Mouse (Mus musculus) limb, embryonic 14.5 days (tissue): Measurements from ENCODE around the gene Ash1l. TPM values are rescaled to one million over a fixed set of nuclear protein-coding genes. Genes with fewer than 3 reads are reported as not detected.
"Not testable (repeated sequence)": the region's sequence is repeated elsewhere in the genome, so short reads cannot be mapped to it uniquely, and the experiment has no call there.

ENCODE experiments used
- ATAC-seq: fragments of 200-750 bp; cut with Nextera tagmentation; 2 replicates; pipeline ENCODE4 v1.8.0; 2017; ENCODE audit warnings: low read depth, moderate number of reproducible peaks, moderate TSS enrichment; ENCODE audit not compliant: low FRiP score
- DNase-seq: peaks from one replicate; pipeline ENCODE4 v3.0.0-alpha.2; 2015; ENCODE audit warnings: low spot score
- H3K27ac ChIP-seq: fragments of 300-500 bp; sonication (generic); replicated peaks from 2 replicates; pipeline ENCODE4 v1.5.1; 2014; ENCODE audit warnings: low read depth, mild to moderate bottlenecking, low read length, moderate library complexity, mixed read lengths
- H3K27me3 ChIP-seq: fragments of 300-500 bp; sonication (generic); 2 replicates; pipeline ENCODE4 v1.6.1; 2014; ENCODE audit warnings: low read length, mixed read lengths; ENCODE audit not compliant: control insufficient read depth, insufficient read depth
- H3K36me3 ChIP-seq: fragments of 300-500 bp; sonication (generic); 2 replicates; pipeline ENCODE4 v1.6.1; 2014; ENCODE audit warnings: mild to moderate bottlenecking, low read length, moderate library complexity, mixed read lengths; ENCODE audit not compliant: control insufficient read depth, insufficient read depth
- H3K4me1 ChIP-seq: fragments of 300-500 bp; sonication (generic); 2 replicates; pipeline ENCODE4 v1.6.1; 2014; ENCODE audit warnings: antibody characterized with exemption, low read length, mixed read lengths; ENCODE audit not compliant: control insufficient read depth, insufficient read depth
- H3K4me2 ChIP-seq: fragments of 300-500 bp; sonication (generic); replicated peaks from 2 replicates; pipeline ENCODE4 v1.6.1; 2014; ENCODE audit warnings: low read depth, mild to moderate bottlenecking, low read length, moderate library complexity; ENCODE audit not compliant: severe bottlenecking
- H3K4me3 ChIP-seq: fragments of 300-500 bp; sonication (generic); replicated peaks from 2 replicates; pipeline ENCODE4 v1.5.1; 2014; ENCODE audit warnings: low read length
- H3K9ac ChIP-seq: fragments of 300-500 bp; sonication (generic); 2 replicates; pipeline ENCODE4 v1.6.1; 2014; ENCODE audit warnings: mild to moderate bottlenecking, low read depth, low read length, moderate library complexity; ENCODE audit not compliant: severe bottlenecking
- H3K9me3 ChIP-seq: fragments of 300-500 bp; sonication (generic); 2 replicates; pipeline ENCODE4 v1.6.1; 2016; ENCODE audit warnings: low read length; ENCODE audit not compliant: control insufficient read depth
- POLR2A ChIP-seq: fragments of 200-500 bp; IDR thresholded peaks from 2 replicates; pipeline ENCODE4 v1.8.0; 2012; ENCODE audit warnings: inconsistent platforms, mild to moderate bottlenecking, moderate library complexity, borderline replicate concordance; ENCODE audit not compliant: insufficient read depth, insufficient read length; ENCODE audit errors: extremely low read depth
- WGBS: fragments of 180-500 bp; shearing (Covaris S2); extraction: QIAGEN DNeasy Blood & Tissue Kit; methylation state at CpG from one replicate; pipeline ENCODE4 v1.1.7; 2014; 5-methylcytosine and 5-hydroxymethylcytosine counted together
- polyA plus RNA-seq, 2 experiments: library from polyadenylated mRNA; depleted of rRNA in 1 of 2; stranded (reverse) in 1 of 2; unstranded in 1 of 2; fragments of >200 nt; fragmentation: Nextera tagmentation in 1 of 2; extraction: Ambion mirVana in 1 of 2; gene quantifications; 2 replicates each; pipeline versions ENCODE4 v1.2.1 to v1.2.3; 2012 to 2014

Ash1l gene
- polyA plus RNA-seq, 2 experiments = 21.1 to 21.5 TPM

DNA sequence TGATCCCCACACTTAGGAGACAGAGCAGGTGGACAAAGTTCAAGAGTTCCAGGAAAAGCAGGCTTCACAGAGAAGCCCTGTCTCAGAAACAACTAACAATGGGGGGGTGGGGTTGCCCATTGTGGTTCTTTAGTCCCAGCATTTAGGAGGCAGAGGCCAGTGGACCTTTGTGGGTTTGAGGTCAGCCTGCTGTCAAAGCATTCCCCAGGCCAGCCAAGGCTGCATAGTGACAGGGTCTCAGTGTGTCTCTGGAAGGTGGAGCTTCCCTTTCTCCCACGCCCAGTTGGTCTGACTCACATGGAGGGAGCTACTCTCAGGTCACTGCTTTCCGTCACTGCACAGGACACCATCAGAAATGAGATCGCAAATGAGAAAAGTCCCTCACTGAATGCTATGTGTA, 111.3 kb downstream of the Ash1l start:
- Histone ChIP-seq H3K4me1 (no peaks in the 10 kb centered on the region), H3K9me3 (no peaks in the 10 kb centered on the region), H3K27me3 (no peaks in the 10 kb centered on the region), H3K36me3 (peaks cover 91% of the 10 kb centered on the region), H3K9ac (no peak overlapping the region), H3K4me2 (no peak overlapping the region), H3K27ac (no peak overlapping the region), H3K4me3 (no peak overlapping the region)
- TF ChIP-seq POLR2A = no peak
- no peak for DNase-seq
- 87% methylated on average over 3 of the region's 3 CpGs for WGBS
- no peak for ATAC-seq

DNA sequence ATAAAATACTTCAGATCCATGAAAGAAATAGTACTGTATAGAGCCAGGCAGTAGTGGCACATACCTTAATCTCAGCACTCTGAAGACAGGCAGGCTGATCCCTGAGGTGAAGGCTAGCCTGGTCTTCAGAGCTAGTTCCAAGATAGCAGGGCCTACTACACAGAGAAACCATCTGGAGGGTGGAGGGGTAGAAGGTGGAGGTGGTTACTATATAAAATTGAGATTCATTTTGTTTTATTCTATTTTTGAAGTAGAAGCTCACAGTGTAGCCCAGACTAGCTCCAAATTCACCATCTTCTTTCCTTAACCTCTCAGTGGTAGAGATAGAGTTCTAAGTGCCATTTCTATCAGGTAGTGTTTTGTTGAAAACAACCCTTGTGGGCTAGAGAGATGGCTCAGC, 116.8 kb downstream of the Ash1l start:
- ATAC-seq (no peak), DNase-seq (no peak)
- Histone ChIP-seq H3K36me3 (peaks cover 92% of the 10 kb centered on the region), H3K27ac (no peak overlapping the region), H3K9me3 (no peaks in the 10 kb centered on the region), H3K4me2 (no peak overlapping the region), H3K4me3 (no peak overlapping the region), H3K9ac (no peak overlapping the region), H3K4me1 (no peaks in the 10 kb centered on the region), H3K27me3 (no peaks in the 10 kb centered on the region)
- TF ChIP-seq POLR2A = no peak

DNA sequence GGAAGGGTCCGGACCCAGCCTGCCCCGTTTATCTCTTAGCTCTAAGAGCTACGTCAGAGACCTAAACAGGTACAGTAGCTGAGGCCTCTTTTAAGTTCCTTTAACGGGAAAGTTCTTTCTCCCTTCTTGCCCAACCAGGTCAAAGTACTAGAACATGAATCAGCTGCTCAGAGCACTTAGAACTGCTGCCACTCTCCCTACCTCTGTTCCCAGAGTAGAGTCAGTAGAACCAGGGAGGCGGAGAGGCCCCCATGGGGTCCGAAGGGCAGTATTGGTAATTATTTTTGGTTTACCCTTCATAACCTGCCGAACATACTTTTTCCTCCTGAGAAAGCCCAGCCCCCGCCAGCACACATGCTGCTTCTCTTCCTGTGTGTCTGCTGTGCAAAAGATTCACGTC, 127.0 kb downstream of the Ash1l start:
- ATAC-seq = no peak
- no peaks in the 10 kb centered on the region for H3K27me3 ChIP-seq
- no peak overlapping the region for H3K4me3 ChIP-seq
- H3K27ac ChIP-seq = no peak overlapping the region
- H3K9ac ChIP-seq = no peak overlapping the region
- no peaks in the 10 kb centered on the region for H3K4me1 ChIP-seq
- TF ChIP-seq POLR2A = no peak
- no peaks in the 10 kb centered on the region for H3K9me3 ChIP-seq
- WGBS = 92% methylated on average over 9 of the region's 9 CpGs
- peaks cover 81% of the 10 kb centered on the region for H3K36me3 ChIP-seq
- no peak for DNase-seq
- H3K4me2 ChIP-seq = no peak overlapping the region

DNA sequence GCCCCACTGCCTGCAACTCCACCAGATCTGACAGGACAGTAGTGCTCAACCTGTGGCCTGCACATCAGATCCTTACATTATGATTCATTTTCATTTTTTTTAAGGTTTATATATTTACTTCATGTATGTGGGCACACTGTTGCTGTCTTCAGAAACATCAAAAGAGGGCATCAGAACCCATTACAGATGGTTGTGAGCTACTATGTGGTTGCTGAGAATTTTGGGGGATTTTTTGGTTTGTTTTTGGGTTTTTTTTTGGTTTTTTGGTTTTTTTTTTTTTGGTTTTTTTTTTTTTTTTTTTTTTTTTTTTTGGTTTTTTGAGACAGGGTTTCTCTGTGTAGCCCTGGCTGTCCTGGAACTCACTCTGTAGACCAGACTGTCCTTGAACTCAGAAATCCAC, 131.9 kb downstream of the Ash1l start:
- H3K4me3 ChIP-seq, DNase-seq, H3K9me3 ChIP-seq, ATAC-seq, H3K9ac ChIP-seq, H3K4me1 ChIP-seq, H3K27ac ChIP-seq, H3K4me2 ChIP-seq, H3K27me3 ChIP-seq: not testable (repeated sequence)
- peaks cover 53% of the 10 kb centered on the region for H3K36me3 ChIP-seq

DNA sequence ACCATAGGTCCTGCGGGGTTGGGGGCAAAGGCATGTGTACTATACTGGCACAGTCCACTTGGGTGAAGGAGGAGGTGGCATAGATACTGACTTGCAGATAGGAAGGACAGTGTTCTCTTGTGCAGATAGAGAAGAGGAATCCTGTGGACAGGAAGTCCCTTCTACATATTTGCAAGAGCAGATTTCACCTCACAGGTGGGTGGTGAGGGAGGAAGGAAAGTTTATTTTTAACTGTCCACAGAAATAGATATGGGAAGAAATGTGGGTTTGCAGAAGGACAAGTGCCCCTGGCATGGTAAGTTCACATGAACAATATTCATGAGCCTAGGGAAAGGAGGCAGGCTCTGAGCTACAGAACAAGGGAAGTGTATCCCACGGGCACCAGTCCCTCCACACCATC, 133.7 kb downstream of the Ash1l start:
- WGBS = 88% methylated on average over 2 of the region's 2 CpGs
- peaks cover 37% of the 10 kb centered on the region for H3K36me3 ChIP-seq
- ATAC-seq = no peak

DNA sequence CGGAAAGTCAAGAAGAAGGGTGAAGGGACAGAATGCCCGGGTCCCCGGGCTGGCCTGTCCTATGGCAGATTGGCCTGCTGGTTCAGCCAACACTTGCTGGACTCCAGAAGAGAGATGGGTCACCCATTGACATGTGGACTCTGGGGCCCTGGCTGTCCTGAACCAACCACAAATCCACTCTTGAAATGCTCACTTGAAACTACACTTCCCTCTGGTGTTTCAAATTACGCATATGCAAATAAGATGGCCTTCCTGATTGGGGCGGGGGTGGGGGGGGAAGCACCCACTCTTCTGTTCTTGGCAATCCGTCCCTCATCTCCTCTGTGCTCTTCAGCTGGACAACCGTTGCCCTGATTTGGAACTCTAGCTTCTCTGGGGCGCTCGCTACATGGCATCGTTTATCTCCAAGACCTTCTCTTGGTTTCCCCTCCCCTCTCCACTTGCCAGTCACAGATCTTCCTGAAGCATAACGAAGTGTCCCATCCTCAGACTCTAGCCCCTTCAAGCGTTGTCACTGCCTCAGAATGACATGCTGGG, 134.3 kb downstream of the Ash1l start:
- no peak overlapping the region for H3K9ac ChIP-seq
- no peak for ATAC-seq
- peaks cover 31% of the 10 kb centered on the region for H3K36me3 ChIP-seq

More for the DNA sequence above, 133.7 kb downstream of the Ash1l start:
- H3K4me2 ChIP-seq = no peak overlapping the region
- peaks cover 13% of the 10 kb centered on the region for H3K4me1 ChIP-seq
- H3K4me3 ChIP-seq = no peak overlapping the region
- no peaks in the 10 kb centered on the region for H3K9me3 ChIP-seq
- no peak overlapping the region for H3K9ac ChIP-seq
- no peaks in the 10 kb centered on the region for H3K27me3 ChIP-seq
- DNase-seq = no peak
- TF ChIP-seq POLR2A = no peak
- no peak overlapping the region for H3K27ac ChIP-seq

More for the DNA sequence above, 134.3 kb downstream of the Ash1l start:
- Histone ChIP-seq H3K27me3 (no peaks in the 10 kb centered on the region), H3K4me2 (no peak overlapping the region), H3K4me3 (no peak overlapping the region), H3K4me1 (peaks cover 18% of the 10 kb centered on the region), H3K27ac (no peak overlapping the region), H3K9me3 (no peaks in the 10 kb centered on the region)
- no peak for TF ChIP-seq POLR2A
- no peak for DNase-seq
- 82% methylated on average over 12 of the region's 12 CpGs for WGBS
